Mouse (Mus musculus) kidney, adult 2 months (tissue): ENCODE data around the gene Rcan2.

ENCODE experiments used
- CTCF ChIP-seq: fragments of 200-500 bp; conservative IDR thresholded peaks from 2 replicates; pipeline ENCODE4 v1.5.1; 2011; ENCODE audit warnings: low read depth, mild to moderate bottlenecking, control low read depth, low read length, moderate library complexity, mixed read lengths; ENCODE audit not compliant: insufficient read depth, insufficient read length
- POLR2A ChIP-seq: fragments of 200-500 bp; IDR thresholded peaks from one replicate; pipeline ENCODE4 v1.6.1; 2011; ENCODE audit warnings: low read depth, low read length, control low read depth

GRCm38 (mm10) chr17:43803764-43804163 lies 2.6 kb downstream of the Rcan2 start:
- no peak for TF ChIP-seq POLR2A
- no peak for TF ChIP-seq CTCF
